Mouse (Mus musculus) embryonic fibroblast, embryonic 13.5 days (primary cell): Measurements from ENCODE around the gene Rora.

ENCODE experiments used
- CTCF ChIP-seq: IDR thresholded peaks from 2 replicates; pipeline ENCODE4 v1.5.1; 2011; ENCODE audit warnings: mild to moderate bottlenecking, control low read depth, low read length, moderate library complexity, borderline replicate concordance; ENCODE audit not compliant: insufficient read depth
- POLR2A ChIP-seq: IDR thresholded peaks from 2 replicates; pipeline ENCODE4 v1.6.1; 2011; ENCODE audit warnings: low read depth, mild to moderate bottlenecking, control low read depth, low read length, moderate library complexity

- no peak for TF ChIP-seq POLR2A
- TF ChIP-seq CTCF: no peak
These were observed 128.4 kb downstream of the Rora start for GRCm38 (mm10) chr9:68782011-68782410.
